Mouse (Mus musculus) urinary bladder, postnatal 4 days (tissue): ENCODE results near the gene Clcc1.

ENCODE experiments used
- DNase-seq, 2 experiments: peaks; one replicate each; pipeline ENCODE4 v3.0.0; 2021 to 2022; ENCODE audit warnings: low spot score in 2 of 2

Gene Clcc1

DNA sequence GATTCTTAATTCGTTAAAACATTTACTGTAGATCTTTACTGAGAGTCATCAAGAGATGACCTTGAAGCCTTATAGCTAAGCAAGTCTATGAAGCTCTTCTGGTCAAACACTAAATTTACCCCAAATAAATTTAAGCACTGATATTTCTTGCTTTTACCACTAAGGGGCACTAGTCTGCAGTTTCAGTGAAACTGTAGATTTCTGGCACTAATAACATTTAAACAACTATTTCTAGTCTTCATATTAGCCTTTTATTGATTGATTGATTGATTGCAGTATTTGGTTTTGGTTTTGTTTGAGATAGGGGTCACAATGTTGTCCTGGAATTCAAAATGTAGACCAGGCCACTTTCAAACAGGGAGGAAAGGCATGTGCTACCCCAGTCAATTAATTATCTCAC is 47.5 kb downstream of the Clcc1 start:
- DNase-seq = no peak

DNA sequence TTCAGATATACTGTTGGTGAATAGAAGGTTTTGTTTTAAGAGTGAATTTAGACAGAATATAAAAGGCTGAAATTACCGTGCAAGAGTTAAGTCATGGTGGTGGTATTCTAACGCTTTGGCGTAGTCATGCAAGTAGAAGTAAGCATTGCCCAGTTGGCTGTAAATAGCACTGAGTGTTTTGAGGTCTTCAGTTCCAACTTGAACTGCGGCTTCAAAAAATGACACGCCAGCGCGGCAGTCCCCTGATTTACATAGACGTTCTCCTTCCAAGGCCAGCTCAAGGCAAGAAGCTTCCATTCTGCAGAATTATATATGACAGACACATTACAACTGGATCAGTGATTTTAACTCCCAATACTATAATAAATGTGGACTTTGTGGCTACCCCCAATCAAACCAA is 49.1 kb downstream of the Clcc1 start:
- no peak for DNase-seq

DNA sequence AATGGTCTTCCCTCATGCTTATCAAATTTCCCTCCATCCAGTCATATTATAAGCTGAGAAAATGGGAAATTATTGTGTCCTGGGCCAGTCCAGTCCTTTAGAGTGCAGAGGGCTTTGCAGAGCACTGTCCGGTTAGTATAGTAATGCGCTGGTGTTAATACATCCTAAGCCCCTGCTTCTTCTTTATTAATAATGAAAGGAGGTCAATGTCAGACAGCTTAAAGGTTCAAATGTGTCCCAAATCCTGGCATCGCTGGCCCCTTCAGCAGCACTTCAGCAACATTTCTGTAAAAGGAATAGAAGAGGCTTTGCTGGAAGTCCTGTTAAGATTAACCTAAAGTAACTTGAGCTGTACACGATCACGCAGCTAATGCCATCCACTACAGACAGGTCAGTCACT is 57.6 kb downstream of the Clcc1 start:
- DNase-seq = no peak

DNA sequence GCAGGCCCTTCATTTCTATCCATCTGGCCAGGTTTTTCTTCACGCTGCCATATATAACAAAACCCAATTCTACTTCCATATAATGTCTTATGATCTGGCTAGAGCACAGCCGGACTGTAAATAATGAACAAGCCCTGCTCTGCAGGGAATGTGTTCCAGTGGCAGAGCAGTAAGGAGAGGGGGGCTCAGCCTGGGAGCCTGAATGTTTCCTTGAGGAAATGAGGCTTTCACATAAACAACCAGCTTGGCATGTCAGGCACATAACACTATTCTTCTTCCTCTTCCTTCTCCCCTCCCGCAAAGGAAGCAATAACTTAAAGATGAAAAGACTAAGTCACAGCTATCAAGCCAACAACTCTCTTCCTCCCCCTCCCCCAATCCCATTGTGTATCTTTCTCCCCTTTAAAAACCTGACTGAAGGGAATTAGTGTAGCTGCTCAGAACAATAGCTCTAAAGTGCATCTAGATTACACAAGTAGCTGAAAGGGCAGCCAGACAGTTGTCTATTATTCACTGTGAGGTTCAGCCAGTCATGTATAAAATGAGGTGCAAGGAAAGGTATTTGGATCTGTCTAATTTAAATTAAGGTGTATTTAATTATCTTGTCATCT is 59.5 kb downstream of the Clcc1 start:
- DNase-seq = no peak

DNA sequence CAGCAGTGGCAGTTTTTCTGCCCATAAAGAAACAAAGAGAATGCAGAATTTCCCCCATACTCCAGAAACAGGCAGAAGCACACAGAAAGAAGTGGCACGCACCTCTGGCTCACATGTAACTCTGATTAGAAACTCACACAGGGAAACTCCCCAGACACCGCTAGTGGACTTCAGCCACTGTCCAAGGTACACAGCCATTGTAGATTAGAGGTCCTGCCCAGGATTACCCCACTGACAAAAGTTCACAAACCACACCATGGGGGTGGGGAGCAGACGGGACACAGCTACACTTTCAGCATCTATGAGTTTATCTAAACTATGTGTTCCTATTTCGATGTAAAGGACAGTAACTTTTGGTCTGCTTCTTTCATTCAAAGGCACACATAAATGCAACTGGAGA is 61.1 kb downstream of the Clcc1 start:
- no peak for DNase-seq

DNA sequence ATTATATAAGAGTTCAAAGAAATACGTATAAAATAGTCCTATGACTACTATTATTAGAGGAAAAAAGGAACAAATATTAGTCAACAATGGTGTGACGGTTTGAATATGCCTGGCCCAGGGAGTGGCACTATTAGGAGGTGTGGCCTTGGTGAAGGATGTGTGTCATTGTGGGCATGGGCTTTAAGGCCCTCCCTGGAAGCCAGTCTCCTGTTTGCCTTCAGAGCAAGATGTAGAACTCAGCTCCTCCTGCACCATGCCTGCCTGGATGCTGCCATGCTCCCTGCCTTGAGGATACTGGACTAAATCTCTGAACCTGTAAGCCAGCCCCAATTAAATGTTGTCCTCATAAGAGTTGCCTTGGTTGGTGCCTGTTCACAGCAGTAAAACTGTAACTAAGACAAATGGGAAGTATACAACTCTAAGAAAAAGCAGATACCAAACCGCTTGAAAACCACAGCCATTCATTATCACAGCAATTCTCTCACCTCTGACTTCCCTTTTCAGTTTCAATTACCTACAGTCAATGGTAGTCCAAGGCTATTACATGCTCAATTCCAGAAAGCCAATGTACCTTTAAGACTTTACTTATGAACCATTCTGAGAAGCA is 64.3 kb downstream of the Clcc1 start:
- DNase-seq = no peak

DNA sequence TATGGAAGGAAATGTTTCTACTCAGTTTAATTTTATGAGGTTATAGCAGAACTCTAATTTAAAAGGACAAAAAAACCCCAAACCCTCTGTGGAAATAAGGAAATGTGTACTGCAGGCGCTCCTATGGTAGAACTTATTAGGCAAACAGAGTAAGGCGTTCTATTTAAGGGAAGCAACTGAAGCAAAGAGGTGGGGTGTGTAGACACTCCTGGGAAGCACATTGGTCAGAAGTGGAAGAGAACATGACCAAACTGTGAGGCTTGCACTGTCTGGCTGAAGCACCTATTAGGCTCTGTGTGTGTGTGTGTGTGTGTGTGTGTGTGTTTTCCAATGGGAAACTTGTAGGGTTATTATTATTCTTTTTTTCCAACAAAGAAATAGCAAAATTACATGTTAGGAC is 65.6 kb downstream of the Clcc1 start:
- DNase-seq = no peak

DNA sequence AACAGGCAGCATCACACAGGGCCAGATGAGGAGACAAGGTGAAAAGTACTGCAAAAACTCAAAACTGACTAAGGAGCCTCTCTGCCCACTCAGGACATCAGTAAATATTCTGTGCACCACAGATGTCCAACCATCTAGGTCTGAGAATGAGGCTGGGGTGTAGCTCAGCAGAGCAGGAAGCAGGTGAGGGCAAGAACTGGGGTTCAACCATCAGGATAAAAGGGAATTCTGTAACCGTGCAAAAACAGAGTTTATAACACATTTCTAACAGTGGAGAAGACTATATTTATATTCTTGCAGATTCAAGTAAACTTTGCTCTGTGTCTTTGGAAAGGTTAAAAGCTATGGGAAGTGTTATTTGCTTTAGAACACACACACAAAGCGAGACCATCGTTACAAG is 66.0 kb downstream of the Clcc1 start:
- DNase-seq = no peak

DNA sequence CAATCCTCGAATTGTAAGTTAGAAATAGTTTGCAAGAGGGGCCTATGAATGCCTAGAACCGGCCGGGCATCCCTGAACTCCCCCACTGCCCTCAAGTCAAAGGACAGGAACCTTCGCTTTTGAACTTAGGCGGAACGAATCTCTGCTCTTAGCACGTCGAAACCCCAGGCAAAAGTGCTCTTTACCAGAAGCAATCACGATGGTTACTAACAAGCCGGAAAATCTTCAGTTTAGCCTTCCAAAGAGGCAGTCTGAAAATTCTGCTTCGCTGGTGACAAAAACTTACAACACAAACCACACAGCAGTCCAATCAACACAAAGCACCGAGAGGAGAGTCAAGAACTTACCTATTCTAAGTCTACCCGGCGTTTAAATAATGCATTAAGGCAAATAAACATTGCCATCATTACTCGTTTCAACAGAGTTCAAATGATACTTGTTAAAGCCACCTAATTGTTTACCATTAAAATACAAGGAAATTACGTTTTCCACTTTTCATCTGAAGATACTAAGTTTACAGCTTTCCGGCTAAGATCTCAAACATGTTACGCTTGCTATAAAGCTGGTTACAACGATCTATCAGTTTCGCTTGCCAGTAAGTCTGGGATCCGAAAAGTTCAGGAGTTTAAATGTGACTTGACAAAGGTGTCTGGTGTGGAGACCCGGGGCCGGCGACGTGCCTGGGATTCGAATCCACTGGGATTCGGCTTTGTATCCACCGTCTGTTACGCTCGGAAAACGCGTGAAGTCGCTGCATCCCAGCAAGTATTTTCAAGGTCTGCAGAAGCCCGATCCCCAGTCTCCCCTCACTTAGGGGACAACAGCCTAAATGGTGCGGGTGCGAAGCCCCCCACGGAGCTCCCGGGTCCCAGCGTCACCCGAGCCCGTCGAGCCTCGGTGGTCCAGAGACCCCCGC is 67.6 kb downstream of the Clcc1 start:
- DNase-seq = peak; percentile 49 to 68

DNA sequence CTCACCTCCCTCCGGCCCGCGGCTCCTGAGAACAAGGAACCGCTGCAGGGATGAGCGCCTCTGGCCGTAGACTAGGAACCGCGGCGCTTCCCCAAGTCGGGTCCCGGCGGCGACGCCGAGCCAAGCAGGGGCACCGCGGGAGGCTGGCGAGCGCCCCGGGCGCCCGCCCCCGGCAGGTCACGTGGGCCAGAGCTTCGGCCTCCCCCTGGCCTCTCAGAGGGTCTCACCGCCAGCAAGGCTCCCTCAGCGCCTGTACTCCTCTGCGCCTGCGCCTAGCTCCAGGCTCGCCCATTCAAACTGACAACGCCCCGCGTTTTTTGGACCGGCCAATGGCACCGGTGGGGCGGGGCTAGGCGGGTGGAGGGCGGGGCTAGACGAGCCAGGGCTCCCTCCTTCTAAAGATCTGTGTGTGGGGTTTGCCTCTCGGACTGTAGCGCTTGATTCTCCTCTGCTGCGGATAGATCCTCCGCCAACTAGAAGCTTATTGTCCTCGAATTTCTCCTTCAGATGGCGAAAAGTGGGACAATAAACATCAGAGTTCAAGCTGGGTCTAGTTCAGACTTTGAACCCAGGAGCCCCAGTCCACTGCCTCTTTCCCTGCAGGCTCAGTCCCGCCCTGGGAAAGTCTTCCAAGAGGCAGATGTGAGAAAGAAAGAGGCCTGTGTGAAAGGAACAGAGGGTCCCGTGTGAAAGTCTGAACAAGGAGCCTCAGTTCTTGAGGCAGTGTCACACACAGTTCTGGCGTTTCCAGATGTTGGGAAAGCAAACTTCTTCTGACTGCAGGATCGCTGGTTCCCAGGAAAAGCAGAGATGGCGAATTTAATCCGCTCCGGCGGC is 68.5 kb downstream of the Clcc1 start, which contains the start of gene Gpsm2:
TSS of gene Gpsm2 (minus strand) at position 274 of the 837 bp plus-strand sequence.
- DNase-seq = peak; percentile 97 to 98

DNA sequence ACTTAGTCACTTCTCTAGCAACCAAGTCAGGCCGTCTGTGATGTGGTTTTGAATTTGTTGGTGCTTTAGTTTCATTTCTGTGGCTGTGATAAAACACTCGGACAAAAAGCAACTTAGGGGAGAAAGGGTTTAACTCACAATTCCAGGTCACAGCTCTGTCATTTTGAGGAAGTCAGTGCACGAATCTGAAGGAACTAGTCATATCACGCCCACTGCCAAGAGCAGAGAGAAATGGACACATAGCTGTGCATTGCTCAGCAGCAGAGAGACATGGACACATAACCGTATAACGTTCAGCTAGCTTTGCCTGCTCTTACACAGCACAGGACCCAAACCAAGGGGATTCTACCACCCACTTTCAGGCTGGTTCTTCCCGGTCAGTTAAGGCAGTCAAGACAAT is 72.7 kb downstream of the Clcc1 start:
- DNase-seq = no peak

DNA sequence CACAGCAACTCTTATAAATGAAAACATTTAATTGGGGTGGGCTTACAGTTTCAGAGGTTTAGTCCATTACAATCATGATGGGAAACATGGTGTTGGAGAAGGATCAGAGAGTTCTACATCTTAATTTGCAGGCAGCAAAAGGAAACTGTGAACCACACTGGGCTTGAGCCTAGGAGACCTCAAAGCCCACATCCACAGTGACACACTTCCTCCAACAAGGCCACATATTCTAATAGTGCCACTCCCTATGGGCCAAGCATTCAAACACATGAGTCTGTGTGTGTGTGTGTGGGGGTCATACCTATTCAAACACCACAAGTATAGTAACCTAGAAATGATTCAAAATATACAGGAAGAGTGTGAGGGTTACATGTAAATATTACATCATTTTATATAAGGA is 73.6 kb downstream of the Clcc1 start:
- DNase-seq = no peak

DNA sequence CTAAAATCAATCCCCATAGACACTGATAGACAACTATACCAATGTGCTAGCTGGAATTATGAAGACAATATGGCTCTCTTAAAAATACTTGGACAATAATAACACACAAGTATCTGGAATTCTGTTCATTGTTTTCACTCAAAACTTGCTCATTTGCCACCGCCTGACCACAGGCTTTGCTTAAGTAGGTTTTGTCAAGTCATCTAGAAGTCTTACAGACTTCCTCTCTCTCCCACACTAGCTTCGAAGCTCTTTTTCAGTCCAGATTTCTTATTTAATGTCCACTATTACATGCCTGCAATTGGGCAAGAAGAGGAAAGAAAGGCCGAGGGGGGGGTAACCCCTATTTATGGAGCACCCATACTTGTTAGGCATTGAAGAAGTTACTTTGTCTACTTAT is 74.1 kb downstream of the Clcc1 start:
- no peak for DNase-seq
